Mouse (Mus musculus) heart, adult 11 months (tissue): ENCODE results near the gene Plxnc1.

ENCODE experiments used
- DNase-seq: peaks from one replicate; pipeline ENCODE4 v3.0.0; 2022

Plxnc1 gene

DNA sequence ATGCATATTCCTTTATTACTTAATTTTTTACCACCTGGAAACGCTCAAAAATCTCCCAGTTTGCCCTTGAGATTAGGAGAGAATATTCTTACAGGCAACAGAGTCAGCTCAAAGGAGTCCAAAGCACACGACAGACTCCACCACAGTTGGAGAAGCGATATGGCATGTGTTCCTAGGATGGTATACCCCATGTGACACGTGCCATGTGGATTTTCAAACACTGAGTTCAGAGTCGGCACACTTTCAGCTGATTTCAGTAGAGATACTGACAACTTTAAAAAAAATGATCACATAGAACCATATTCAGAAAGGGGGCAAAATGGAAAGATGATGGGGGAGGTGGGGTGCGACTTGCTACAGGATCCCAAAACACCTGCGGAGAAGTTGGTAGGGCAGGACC is 26.0 kb downstream of the Plxnc1 start:
- no peak for DNase-seq

DNA sequence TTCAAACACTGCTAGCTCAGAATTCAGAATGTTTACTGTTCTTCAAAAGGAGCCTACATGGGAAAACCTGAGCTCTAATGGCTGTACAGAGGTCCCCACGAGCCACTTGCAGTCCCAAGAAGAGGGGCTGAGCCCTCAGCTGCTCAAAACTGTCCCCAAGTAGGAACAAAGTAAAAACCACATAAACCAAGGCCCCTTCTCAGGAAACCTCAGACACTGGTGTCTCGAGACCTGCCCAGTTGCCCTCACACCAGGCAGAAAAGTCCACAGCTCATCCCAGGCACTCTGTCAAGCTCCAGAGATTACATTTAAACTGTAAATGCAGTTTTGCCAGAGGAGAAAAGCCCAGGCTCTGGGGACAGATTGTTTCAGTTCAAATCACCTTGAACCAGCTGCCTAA is 26.6 kb downstream of the Plxnc1 start:
- DNase-seq, result no peak

DNA sequence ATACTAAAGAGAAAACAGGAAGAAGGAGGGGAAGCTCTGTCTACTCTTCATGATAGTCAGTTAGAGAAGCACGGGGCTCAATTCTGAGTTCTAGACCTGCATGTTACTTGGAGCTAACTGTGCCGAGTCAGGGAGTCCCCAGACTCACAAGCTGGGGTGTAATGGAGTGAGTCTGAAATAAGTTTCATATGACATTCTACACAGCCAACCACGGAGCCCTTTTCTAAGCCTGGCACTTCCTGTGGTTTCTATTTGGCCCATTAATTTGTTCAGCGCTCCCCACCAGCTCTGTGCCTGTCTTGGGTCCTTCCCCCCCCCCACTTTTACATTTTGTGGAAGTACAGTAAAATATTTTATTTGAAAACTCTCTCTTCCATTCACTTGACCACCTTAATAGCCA is 27.3 kb downstream of the Plxnc1 start:
- DNase-seq, result no peak

DNA sequence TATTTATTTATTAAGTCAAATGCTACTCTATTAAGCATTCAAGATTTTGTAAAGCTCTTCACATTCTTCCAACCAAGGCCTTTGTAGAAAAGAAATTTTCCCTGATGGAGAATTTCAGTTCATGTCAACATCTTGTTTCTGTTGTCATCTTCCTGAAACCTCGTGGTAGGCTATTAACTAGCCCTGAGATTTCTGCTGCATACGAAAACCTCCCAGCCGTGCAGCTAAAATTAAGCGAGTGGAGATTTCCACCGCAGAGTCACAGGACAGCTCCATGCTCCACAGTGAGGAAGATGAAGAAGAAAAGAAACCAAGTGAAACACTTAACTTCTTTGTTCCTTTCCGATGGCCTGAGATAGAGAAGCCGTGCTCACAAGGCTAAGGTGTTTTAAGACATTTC is 28.0 kb downstream of the Plxnc1 start:
- no peak for DNase-seq

DNA sequence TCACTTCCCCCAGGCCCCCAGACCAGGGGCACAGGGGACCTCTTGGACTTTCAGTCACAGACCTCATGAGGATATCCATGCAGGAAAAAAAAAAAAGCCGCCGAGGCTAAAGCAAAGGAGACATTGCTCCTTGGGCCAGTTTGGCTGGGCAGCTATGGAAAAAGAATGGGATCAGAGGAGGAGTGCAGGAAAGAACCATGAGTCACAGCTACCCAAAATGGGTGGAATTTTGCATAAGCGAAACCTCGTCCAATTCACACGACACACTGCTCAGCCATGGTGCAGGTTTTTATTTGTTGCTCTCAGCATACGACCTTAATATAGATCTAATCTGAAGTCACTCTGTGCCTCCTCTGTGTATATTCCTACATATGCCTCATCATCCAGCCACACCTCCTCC is 28.9 kb downstream of the Plxnc1 start:
- no peak for DNase-seq

DNA sequence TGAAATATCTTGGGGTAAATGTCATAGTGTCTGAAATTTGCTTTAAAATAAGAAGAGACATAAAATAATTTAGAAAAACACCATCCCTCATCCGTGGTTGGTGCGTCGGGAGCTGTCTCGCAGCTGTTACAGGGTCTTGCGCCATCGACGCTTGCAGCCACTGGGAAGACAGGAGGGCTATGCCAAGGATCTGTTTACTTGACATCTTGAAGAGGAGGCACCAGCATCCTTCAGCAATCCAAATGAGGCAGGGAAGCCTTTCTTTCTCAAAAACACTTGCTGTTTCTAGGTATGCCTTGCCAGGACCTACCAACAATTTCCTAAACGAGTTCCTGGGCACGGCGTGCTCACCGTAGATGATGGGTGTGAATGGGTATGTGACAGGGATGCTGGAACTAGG is 30.6 kb downstream of the Plxnc1 start:
- no peak for DNase-seq

DNA sequence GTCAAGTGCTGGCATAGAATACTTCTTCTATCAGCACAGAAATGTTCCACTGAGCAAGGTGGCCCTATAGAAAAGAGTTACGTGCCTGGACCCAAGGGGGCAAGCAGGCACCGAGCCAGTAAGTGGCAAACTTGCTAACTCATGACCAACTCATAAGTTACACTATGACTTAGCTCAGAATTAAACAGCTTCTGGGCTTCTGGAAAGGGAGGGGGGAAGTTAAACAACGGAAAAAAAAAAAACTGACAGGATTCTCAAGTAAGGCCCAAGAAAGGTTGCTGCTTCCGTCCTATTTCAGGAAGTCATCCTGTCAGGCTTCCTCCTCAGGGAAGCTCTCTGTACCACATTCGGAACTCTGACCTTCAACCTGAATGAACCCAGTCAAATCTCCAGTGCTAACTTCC is 31.3 kb downstream of the Plxnc1 start:
- DNase-seq, result no peak

DNA sequence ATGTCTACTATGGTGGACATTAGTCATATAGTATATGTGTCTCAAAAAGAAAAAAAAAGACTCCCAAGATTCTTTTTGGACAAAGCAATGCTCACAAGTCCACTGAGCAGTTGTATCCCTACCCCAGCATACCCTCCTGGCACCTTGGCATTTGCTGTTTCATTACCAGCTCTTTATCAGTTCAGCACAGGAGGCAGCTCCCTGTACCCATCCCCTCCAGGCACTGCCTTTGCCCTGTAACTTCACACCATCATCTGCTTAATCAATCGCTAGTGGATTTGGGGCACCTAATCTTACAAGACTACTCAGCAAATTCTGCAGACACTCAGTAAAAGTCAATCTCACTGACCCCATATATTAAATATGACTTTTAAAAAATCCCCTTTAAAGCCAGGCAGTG is 32.1 kb downstream of the Plxnc1 start:
- no peak for DNase-seq

DNA sequence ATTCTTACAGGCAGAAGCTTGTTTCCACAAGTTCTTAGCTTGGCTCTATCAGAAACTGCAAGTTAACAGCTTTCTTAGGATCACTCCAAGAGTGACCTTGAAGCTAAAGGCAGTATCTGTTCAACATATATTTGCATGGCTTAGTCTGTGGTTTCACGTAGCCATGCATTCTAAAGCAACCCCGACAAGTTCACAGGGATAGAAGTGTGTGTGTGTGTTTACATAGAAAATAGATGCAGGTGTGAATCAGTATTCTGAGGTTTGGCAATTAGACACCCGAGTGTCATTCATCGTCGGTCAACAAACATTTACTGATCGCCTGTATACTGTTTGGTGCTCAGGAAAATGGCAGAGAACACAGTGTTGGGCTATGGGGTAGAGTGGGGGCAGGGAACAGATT is 33.5 kb downstream of the Plxnc1 start:
- no peak for DNase-seq

DNA sequence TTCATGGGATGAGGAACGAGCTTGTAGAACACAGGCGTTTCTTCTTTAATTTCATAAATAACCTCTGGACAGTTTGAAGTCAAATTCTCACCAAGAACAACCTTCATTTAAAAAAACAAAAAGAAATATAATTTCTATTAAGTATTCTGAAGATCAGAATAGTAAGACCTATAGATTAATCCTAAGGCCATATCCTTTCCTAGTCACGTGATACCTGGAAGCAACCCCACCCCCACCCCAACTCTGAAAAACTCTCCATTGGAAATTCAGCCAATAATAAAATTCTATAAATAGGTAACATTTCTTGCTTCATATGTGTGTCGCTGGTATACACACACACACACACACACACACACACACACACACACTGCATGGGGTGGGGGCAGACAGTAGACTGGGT is 34.1 kb downstream of the Plxnc1 start:
- DNase-seq, result no peak

DNA sequence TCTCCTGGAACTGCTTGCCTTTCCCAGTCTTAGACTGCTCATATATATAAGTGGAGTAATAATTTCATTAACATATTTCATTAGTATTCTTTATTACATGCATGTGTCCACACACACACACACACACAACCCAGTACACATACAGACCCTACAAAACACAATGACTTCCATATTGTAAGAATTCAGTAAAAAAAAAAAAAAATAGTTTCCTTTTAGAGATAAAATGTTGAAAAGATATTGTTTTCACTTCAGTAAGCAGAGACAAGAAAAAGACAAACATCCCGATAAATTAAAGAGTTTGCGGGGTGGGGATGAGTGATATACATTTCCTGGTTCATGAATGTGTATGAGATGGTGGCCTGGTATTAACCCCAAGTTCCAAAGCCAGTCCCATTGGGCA is 34.8 kb downstream of the Plxnc1 start:
- DNase-seq, result no peak

DNA sequence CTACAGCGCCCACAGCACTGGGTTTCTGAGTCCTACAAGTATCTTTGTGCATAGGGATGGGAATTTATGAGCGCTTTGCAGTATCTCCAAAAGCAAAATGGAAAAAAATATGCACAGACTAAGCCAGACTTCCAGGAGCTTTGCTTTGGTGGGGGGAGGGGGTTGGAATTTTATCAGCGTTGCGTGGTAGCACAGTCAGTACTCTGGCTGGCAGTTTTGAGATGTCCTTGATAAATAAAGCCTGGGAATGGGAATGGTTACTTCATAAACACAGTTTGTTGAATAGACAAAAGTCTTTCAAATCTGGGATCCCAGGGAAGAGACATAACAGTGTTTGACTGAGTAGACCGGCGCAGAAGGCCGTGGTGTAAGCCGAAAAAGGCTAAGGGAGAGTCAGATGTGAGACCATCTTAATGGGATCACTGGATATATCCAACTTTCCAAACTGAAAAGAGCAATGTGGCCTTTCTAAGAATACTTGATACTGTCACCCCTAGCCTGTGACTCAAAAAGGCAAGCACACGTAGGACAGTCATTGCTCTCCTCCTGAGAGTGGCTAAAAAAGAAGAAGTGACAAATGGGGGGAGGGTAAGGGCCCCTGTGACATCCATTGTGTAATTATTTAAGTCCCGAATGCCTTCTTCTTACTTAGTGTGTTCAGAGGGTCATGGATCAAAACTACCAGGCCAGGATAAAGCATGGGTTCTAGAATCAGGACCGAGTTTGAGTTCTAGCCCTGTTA is 35.5 kb downstream of the Plxnc1 start:
- no peak for DNase-seq

DNA sequence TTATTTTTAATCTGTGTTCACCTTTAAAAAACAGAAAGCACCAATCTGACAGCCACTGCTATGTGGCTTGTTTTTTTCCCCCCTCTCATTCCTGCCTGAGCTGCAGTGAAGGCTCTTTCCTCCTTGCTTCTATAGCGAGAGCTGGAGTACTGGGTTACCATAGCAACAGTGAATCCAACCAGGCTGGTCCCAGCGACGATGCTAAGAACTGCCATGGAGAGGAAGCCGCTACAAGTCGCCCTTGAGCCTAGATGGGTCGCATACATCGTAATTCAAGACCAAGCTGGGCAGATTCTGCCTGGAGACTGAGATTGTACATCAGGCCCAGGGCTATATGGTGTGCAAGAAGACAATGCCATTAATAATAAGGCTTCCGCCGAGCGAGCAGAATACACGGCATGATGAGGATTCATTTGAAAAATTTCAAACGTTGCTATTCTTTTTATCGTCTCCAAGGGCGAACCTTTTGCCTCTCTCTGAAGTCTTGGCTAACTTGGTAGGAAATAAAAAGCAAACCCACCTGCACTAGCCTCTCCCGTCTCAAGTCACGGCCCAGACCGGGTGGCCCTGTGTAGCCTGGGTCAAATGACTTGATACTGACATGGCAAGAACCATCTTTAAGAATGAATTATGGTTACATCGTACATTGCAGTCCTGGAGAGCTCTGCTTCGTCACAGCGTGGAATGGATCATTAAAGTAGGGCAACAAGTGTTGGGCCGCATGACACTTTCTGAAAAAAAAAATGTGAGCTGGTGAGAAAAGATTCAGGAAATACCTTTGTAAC is 38.8 kb downstream of the Plxnc1 start:
- DNase-seq, result no peak

DNA sequence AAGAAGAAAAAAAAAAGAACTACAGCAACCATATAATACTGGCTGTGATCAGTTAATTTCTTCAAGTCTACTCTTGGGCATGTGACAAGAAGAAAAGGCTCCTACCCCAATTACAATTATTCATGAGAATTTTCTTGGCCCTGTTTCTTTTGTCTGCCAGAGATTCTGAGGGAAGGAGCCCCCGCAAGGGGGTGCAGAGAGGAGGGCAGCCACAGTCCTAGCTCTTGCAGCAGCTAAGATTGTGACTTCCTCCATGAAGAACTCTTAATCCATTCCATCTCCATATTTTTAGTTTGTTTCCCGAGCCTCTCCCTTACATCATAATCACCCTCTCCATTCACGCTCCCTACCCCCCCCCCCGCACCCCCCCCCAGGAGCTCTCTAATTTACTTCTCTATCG is 39.4 kb downstream of the Plxnc1 start:
- no peak for DNase-seq

DNA sequence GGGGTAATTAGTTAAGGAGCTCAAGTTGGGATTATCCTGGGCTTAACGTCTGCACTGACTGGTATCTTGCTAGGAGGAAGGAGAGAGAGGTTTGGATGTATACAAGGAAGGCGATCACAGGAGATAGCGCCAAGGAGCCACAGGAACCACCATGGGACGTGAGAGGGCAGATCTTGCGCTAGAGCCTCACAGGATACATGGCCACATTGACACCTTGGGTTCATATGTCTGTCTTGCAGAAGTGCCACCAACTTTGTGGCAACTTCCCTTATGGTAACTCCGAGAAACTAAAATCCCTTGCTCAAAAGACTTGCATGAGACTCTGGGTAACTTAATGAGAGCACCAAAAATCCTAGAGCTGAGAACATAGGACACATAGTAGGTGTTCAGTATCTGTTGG is 47.7 kb downstream of the Plxnc1 start:
- DNase-seq, result no peak

DNA sequence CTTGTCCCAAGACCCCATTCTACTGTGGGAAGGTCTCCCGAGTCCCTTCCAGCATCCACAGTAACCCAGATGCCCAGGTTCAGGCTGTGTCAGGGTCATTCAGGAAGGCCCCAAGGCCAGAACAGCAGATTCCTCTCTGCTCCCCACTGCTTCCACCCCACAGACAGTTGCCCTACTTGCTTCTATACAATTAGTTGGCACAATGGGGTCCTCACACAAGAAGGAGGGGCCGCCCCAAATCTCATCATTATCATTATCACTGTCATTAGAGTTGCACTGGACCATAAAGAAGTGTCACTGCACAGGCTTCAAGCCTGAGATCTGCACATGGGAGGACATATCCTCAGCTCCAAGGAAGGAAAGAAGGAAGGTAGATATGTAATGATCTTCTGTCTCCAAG is 48.3 kb downstream of the Plxnc1 start:
- peak; percentile 77 for DNase-seq

DNA sequence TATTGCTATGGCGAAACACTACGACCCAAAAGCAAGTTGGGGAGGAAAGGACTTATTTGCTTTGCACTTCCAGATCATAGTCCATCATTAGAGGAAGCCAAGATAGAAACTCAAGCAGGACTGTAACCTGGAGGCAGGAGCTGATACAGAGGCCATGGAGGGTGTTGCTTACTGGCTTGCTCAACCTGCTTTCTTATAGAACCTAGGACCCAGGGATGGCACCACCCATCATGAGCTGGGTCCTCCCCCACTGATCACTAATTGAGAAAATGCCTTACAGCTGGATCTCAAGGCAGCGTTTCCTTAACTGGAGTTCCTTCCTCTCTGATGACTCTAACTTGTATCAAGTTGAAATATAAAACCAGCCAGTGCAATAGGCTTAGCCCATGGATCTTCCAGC is 48.8 kb downstream of the Plxnc1 start:
- peak; percentile 59 for DNase-seq

DNA sequence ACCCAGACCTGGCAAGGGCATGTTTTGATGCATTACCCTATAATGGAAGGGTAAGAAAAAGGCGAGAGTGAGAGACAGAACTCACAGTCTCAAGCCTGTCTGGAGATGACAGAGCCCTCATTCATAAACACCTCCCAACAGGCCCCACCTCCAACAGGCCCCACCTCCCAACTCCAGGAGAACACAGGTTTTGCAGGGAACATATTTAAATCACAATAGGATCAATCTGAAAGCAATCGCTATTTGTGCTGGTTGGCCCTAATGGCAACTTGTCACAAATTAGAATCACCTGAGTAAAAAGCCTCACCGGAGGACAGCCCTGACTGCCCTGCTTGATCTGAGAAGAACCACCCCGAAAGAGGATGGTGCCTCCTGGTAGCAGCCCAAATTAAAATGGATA is 54.9 kb downstream of the Plxnc1 start:
- DNase-seq, result peak; percentile 74

DNA sequence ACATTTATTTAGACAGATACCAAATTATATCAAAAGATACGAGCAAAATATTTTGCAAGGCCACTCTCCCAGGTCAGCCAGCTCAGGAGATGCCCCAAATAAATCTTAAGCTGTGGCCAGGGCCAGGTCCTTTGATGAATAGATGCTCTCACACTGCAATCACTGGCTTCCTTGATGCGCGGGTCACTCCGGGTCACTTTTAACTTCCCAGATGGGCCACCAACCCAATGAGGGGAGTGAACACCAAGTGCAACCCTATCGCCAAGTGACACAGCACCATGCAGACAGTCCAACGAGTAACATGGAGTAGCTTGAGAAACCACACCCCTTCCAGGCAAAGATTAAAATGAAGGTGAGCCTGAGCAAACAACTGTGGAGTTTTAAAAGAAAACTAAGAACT is 61.4 kb downstream of the Plxnc1 start:
- peak; percentile 74 for DNase-seq

DNA sequence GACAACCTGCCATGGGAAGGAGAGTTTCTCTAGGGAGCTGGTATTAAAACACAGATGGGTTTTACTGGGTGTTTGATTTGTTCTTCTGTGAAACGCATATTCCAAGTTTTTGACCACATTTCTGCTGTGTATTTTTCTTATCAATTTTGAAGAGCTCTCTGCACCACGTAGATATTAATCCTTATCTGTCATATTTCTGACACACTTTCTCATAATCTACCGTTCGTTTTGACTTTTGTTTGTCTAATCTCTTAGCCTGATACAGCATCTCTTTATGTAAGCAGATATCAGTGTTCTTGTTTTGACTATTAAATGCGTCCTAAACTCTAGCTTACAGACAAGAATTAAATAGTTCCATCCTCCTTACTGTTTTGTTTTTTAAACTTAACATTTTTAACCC is 73.1 kb downstream of the Plxnc1 start:
- DNase-seq, result no peak

DNA sequence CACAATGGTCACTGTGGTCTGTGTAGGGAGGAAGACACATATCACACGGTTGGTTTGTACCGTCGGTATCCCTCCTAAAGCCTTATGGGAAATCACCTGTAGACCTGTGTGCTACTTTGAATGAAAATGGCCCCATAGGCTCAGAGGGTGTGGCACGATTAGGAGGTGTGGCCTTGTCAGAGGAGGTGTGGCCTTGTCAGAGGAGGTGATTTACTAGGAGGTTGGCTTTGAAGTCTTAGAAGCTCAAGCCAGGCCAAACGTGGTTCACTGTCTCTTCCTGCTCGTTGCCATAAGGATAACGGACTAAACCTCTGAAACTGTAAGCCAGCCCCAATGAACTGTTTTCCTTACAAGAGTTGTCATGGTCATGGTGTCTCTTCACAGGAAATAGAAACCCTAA is 73.5 kb downstream of the Plxnc1 start:
- peak; percentile 60 for DNase-seq

DNA sequence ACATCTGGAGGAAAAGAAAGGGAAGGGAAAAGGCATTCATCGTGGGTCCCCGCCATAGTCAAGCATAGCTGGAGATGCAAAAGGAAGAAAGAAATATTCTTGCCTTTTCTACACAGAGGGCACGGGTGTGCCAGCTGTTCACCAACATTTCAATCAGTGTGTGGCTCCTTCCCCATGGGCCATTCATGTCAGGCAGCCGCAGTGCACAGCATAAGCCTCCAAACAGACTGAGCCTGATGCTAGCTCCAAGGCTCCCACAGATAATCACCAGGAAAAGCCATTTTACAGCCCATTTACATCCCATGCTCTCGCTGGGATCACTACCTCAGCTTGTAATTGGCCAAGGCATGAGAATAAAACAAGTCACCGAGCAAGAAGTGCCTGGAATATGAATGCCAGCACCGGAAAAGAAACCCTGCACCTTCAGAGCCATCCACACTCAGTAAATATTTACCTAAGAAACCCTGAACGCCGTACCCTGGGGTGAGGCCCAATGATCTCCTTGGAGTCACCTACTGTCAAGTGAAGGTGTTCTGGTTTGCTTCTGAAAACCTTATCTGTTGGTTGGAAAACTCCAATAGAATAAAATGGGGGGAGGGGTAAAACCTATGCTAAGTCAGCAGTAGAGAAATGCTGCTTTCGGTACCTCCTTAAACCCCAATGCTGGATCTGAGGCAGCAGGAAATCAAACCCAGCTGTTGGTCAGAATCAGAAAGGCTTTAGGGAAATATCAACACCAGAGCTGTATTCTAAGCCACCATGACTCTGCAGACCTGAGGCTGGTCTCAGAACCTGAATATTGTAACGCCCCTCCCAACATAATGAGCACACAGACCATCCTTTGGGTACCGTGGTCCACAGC is 77.4 kb downstream of the Plxnc1 start:
- DNase-seq, result peak; percentile 65

DNA sequence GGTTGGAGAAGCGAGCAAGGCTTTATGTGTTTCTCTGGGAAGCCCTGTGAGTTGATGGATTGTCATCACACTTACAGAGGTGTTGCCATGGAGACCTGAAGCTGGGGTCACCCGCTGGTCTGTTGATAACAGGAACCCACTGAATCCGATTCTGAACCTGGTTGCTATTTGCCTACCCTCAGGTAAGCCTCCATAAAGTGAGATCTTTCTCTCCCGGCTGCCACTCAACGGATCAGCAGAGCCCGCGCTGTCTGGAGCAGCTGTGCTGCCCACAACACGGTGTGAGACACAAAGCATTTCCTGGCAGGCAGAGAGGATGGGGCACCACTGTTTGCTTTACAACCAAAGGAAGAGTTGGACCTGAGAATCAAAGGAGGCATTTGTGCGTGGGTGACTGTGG is 79.4 kb downstream of the Plxnc1 start:
- DNase-seq, result peak; percentile 82
